Mouse (Mus musculus): Measurements from ENCODE around the gene Plxna1.

Gene Plxna1

GRCm38 (mm10) chr6:89350520-89350919 lies 11.9 kb downstream of the Plxna1 start:
- no peak for TF ChIP-seq GATA4 (IDR thresholded peaks at IDR 0.05; ENCODE audit: insufficient replicate concordance, low read length)

DNA sequence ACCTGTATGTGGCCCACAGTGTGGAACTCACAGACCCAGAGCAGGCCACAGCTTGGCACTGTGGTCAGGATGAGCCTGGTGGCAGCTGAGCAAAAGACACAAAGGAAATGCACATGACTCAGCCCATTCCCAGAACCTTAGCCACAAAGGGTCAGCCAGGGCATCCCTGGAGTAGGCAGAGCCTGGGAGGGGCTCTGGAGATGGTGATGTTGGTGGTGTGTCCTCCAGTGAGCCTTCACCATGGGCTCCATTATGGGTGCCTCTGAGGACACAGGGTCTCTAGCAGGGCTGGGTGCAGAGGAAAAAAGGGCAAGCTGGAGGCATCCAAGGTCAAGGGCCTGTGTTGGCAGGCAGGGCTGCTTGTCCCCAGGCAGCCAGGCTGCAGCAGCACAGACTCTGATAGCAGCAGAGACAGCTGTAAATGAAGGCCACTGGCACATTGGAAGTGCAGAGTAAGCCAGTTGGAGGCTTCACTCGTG lies 12.3 kb downstream of the Plxna1 start:
- TF ChIP-seq GATA4 (IDR thresholded peaks at IDR 0.05; ENCODE audit: insufficient replicate concordance, low read length): no peak

DNA sequence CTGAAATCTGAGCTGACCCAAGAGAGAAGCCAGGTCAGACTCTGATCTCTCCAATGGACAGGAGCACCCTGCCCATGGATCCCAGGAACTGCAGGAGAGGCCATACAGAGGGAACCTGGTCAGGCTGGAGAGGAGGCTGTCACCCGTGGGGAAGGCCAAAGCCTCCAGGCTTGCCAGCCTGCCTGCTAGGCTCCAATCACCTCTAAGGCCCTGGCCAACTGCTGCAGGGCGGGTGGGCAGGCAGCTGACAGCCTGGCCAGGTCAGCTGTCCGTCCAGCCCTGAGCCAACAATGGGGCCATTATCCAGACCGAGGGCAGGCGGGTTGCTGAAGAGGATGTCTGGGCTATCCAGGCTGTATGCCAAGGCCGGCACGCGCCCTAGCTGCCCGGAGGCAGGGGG lies 14.1 kb downstream of the Plxna1 start:
- no peak for TF ChIP-seq GATA4 (IDR thresholded peaks at IDR 0.05; ENCODE audit: insufficient replicate concordance, low read length)

DNA sequence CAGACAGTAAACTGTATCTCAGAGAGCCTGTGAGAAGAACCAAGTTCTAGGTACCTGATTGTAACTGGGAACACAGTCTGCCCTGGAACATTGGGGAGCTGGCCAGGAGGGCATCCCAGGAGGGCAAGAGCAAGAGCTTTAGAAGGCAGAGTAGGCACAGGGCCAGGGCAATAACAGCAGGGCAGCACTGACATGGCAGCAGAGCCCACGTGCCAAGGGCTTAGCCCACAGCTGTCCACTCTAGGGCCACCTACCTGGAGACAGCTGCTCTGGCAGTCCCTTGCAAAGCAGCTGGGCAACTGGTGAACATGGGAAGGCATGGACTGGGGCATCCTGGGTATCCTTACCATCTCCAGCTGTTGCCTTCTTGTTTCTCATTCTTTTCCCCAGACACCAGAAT lies 14.6 kb downstream of the Plxna1 start:
- TF ChIP-seq GATA4 (IDR thresholded peaks at IDR 0.05; ENCODE audit: insufficient replicate concordance, low read length): no peak

GRCm38 (mm10) chr6:89345855-89346254 lies 16.6 kb downstream of the Plxna1 start:
- no peak for TF ChIP-seq GATA4 (IDR thresholded peaks at IDR 0.05; ENCODE audit: insufficient replicate concordance, low read length)

DNA sequence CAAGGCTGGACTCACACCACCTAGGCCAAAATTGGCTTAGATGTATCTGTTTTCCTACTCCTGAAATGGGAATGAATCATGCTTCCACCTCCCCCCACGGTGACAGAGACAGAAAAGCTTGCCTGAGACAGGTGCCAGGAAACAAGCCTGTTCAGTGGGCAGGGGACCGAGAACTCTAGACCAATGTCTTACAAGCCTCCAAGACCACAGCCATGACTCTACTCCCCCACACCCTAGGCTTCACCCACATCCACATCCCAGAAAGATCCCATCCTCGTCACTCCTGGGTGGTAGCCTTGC lies 17.0 kb downstream of the Plxna1 start:
- no peak for TF ChIP-seq GATA4 (IDR thresholded peaks at IDR 0.05; ENCODE audit: insufficient replicate concordance, low read length)

GRCm38 (mm10) chr6:89344613-89345485 lies 17.6 kb downstream of the Plxna1 start:
- no peak for TF ChIP-seq GATA4 (IDR thresholded peaks at IDR 0.05; ENCODE audit: insufficient replicate concordance, low read length)

- no peak for TF ChIP-seq GATA4 (IDR thresholded peaks at IDR 0.05; ENCODE audit: insufficient replicate concordance, low read length)
Observed at GRCm38 (mm10) chr6:89341981-89342380, 20.4 kb downstream of the Plxna1 start.

- TF ChIP-seq GATA4 (IDR thresholded peaks at IDR 0.05; ENCODE audit: insufficient replicate concordance, low read length): no peak
Observed at GRCm38 (mm10) chr6:89339447-89339846, 23.0 kb downstream of the Plxna1 start.

- no peak for TF ChIP-seq GATA4 (IDR thresholded peaks at IDR 0.05; ENCODE audit: insufficient replicate concordance, low read length)
Observed at GRCm38 (mm10) chr6:89338733-89339132, 23.7 kb downstream of the Plxna1 start.

DNA sequence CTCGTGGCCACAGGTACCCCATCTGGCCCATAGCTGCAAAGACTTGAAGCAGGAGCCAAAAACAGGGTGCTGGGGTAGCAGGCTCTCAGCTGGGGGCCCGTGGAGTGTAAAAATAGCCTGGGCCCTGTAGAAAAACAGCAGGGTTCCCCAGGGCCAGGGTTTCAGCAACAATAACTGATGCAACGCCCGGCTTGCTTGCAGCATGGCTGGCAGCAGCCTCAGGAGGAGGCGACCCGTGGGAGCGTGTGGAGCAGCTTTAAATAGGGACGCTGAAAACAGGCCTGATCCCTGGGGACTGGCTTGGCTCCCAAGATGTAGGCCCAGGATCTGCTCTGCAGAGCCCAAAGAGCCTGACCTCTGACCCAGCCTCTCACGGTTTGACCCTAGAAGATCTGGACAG lies 24.8 kb downstream of the Plxna1 start:
- no peak for TF ChIP-seq GATA4 (IDR thresholded peaks at IDR 0.05; ENCODE audit: insufficient replicate concordance, low read length)

DNA sequence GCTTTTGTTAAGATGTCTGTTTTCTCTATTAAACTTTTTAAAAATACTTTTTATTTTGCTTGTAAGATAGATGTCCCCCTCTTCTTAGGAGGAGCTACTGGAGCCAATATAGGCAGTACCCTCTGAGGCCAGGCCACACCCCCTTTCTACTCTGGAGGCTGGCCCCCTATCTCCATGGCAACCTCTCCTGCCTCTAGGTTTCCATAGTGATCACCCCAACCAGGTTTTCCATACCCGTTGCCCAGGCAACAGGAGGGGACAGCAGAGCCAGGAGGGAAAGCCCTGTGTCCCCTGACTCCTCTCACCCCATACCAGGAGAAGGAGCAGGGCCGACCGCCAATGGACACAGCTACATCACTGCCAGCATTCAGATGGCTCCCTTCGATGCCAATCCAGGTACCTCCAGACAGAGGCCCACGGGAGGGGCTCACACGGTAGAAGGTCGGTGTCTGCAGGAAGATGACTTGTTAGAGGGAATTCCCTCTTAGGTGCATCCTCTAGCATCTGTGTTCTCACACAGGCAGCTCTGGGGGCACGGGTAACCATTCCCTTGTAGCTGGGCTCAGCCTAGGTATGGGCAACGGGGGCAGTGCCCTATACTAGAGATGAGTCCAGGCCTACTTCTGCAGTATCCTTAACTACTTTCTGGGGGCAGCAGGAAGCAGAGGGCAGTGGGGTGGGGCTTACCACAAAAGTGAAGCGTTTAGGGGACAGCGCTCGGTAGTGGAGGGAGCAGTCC lies 28.3 kb downstream of the Plxna1 start:
- TF ChIP-seq GATA4 (IDR thresholded peaks at IDR 0.05; ENCODE audit: insufficient replicate concordance, low read length): no peak

DNA sequence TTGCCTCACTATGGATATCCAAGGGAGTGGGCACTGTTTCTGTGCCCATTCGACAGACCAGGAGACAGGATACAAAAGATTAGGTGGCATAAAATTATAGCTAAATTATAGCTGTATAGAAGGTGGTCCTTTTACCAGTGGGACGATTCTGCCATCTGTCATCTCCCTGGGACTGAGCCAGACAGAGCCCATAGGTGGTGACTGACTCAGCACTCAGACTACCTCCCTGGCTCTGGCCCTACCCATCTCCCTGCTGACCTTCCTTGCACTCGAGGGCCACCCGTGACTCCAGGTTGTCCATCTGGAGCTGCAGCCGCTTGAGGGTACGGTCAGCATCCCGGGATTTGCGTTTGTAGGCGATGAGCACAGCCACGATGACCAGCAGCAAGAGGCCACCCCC lies 31.5 kb downstream of the Plxna1 start:
- TF ChIP-seq GATA4 (IDR thresholded peaks at IDR 0.05; ENCODE audit: insufficient replicate concordance, low read length): no peak

- TF ChIP-seq GATA4 (IDR thresholded peaks at IDR 0.05; ENCODE audit: insufficient replicate concordance, low read length): no peak
Observed at GRCm38 (mm10) chr6:89328634-89329033, 33.8 kb downstream of the Plxna1 start.

DNA sequence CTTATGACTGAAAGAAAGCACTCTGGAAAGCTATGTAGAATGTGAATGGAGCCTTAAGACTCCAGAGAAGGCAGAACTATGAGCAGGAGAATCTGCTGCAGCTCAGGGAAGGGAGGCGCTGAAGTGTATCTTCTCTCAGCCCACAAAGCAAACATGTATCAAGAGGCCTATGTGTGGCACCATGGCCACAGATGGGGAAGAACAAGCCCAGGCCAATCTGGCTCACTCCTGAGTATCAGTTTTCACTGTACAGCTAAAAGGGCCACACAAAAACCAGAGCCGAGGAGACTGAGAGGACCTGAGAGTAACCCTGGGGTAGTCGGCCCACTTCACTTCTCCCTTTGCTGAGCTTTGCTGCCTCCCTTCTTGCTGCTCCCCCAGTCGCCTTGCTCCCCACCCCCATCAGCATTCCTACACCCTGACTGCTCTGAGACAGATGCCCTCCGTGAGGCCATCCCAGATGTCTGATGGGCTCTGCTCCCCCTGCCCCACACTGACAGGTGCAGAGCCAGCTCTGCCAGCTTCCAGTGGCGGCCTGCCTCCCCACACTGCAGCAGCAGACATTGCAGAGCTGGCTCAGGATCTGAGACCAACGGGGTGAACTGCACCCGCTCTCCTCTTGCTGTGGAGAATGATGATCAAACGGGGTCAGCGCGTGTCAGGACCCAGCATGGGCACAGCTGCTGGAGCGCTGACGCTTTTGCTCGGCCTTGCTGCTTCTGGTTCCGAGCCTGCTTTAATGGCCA lies 34.5 kb downstream of the Plxna1 start:
- no peak for TF ChIP-seq GATA4 (IDR thresholded peaks at IDR 0.05; ENCODE audit: insufficient replicate concordance, low read length)

GRCm38 (mm10) chr6:89324842-89325241 lies 37.6 kb downstream of the Plxna1 start:
- TF ChIP-seq GATA4 (IDR thresholded peaks at IDR 0.05; ENCODE audit: insufficient replicate concordance, low read length): no peak

Measured in liver, adult (tissue).